Mouse (Mus musculus): ENCODE measurements around the gene Apba2. TPM values are rescaled to one million over a fixed set of nuclear protein-coding genes. Genes with fewer than 3 reads are reported as not detected.

The Apba2 gene
- total RNA-seq (2022) = 1 to 10 TPM; 1.1 to 1.9 (median 1.4) TPM

DNA sequence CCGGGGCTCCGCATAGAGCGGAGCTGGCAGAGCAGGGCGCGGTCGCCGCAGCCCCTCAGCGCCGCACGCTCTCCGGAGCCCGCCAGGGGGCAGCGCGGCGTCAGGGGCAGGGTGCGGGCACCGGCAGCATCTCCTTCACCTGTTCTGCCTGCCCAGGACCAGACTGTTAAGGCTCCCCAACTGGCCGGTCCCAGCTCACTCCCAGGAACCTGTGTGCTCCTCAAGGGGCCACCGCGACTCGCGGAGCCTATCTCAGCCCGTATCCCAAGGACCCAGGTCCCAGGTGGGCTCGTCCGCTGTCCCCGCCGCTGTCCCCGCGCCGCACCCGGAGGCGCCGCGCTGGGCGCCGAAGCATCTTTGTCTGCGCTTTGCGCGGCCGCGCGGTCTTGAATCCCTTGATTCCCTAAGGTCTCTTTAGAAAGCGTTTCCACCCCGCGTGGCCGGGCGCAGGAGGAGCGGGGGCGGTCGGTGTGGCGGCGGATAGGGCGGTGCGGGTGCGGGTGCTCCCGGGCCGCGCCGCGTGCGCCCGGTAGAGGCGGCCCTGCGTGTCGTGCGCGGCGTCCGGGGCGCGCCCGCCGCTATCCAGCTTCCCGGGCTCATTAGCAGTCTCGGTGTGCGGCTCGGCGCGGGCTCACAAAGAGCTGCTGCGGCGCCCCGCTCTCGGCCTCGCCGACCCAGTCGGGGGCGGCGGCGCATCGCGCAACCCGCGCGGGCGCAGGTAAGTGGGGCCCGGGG lies at the start of gene Apba2:
Gene Apba2 (plus strand): TSS at position 171 of the 735 bp plus-strand sequence.
- DNase-seq (ENCODE audit: low spot score) = no peak

- DNase-seq (ENCODE audit: low spot score) = no peak
These were observed 49.6 kb upstream of the Apba2 start for GRCm38 (mm10) chr7:64451861-64452382.

- DNase-seq (ENCODE audit: low spot score) = no peak
These were observed 48.9 kb upstream of the Apba2 start for GRCm38 (mm10) chr7:64452471-64453222.

DNA sequence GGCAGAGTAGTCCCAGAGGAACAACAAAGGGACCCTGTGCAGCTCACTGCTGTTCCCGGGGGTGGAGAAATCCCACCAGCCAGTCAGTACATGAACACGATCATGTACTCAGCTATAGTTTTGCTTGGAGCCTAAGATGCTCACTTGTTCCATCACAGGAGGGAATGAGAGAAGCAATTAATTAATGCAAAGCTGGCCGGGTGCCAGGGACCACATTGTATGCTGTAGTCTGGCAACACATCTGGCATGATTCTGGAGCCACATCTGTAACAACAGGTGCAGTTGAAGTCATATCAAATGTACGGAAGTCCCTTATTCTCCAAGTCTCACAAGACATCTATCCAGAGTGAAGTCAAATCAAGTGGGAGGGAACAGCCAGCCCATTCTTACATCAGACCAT lies 45.3 kb upstream of the Apba2 start:
- DNase-seq (ENCODE audit: low spot score) = no peak

GRCm38 (mm10) chr7:64456676-64457075 lies 44.8 kb upstream of the Apba2 start:
- no peak for DNase-seq (ENCODE audit: low spot score)

DNA sequence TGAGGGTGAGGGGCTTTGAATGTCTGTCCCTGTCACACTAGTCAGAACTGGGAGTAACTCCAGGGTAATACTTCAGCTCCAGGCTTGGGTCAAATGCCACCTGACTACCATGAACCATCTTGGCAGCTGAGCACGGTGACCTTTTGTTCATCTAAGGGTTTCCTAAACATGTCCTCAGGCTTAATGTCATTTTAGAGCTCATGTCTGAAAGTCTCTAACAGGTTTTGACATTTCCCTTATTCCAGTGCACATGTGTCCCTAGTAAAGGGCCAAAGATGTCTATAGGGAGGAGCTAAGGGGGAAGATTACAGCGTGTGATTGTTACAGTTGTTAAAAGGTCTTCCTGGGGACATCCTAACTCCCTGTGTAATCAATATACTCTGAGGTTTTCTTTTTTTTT lies 43.7 kb upstream of the Apba2 start:
- no peak for DNase-seq (ENCODE audit: low spot score)

- no peak for DNase-seq (ENCODE audit: low spot score)
These were observed 4.1 kb upstream of the Apba2 start for GRCm38 (mm10) chr7:64497438-64497837.

DNA sequence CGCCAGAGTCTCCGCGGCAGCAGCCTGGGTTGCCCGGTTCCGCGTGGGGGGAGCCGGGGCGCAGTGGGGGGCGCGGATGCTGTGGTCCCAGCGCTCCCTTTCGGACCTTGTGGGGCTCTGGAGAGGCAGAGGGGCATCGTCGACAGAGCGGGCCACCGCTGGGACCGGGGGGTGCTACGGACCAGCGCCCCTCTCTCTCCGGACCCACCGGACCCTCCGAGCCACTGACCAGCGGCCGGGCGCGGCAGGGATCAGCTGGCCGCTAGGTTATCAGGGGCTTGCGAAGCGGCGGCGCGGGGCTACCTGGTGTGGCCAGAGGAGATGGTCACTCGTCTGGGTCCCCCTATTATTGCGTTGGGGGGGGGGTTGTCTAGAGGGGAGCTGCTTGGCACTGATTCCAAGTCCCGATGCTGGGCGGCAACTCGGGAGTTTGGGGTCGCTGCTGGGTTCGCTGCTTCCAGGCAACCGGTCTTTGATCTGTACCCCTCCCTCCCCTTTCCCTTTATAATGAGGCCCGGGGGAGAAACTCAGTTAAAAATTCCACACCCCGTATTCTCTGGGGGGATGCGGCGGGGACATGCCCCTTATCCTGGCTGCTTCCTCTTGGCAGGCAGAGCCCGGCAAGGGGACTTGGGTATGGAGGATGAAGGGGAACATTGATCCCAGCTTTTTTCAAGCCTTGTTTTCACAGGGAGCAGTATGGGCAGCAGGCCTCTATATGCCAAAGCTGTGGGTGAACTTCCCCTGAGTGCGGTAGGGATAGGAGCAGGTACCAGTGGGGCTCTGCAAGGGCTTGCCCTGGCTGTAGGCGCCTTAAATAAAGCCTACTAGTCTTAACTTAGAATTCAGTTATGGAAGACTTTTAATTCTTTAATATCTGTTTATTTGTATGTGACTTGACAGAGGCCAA lies 1.0 kb downstream of the Apba2 start:
- no peak for DNase-seq (ENCODE audit: low spot score)

- no peak for DNase-seq (ENCODE audit: low spot score)
These were observed 2.1 kb downstream of the Apba2 start for GRCm38 (mm10) chr7:64503641-64504040.

GRCm38 (mm10) chr7:64504691-64505231 lies 3.3 kb downstream of the Apba2 start:
- no peak for DNase-seq (ENCODE audit: low spot score)

- DNase-seq (ENCODE audit: low spot score) = no peak
These were observed 4.1 kb downstream of the Apba2 start for GRCm38 (mm10) chr7:64505571-64505970.

- no peak for DNase-seq (ENCODE audit: low spot score)
These were observed 7.3 kb downstream of the Apba2 start for GRCm38 (mm10) chr7:64508826-64509225.

- DNase-seq (ENCODE audit: low spot score) = no peak
These were observed 8.4 kb downstream of the Apba2 start for GRCm38 (mm10) chr7:64509911-64510310.

DNA sequence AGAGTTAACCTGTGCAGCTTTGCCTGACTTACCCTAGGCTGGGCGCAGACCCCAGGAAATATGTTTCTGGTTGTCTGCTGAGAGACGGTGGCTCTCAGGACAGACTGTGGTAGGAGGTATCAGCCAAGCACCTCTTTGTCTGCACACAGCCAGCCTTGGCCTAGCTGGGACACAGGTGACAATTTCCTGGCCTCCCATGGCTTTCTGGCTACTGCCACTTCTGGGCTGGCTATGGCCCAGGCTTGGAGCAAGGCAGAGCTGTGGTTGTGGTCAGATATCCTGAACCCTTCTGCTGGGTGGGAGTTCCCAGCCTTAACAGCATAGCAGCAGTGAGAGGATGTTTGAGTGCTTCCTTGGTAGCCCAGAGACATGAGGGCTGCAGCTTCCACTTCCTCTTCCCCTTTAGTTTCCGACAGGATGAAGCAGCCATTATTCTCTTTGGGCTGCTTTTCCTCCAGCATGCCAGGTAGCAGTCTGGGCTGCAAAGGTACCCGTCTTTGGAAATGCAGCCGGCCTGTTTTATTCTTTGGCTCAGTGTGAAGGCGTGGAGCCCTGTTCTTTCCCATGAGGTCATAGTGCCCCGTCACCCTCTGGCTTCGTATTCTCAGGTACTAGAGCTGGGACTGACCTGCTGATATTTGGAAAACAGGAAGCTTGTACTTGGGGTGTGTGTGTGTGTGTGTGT lies 9.2 kb downstream of the Apba2 start:
- no peak for DNase-seq (ENCODE audit: low spot score)

GRCm38 (mm10) chr7:64513621-64514020 lies 12.1 kb downstream of the Apba2 start:
- DNase-seq (ENCODE audit: low spot score) = no peak

- DNase-seq (ENCODE audit: low spot score) = no peak
These were observed 13.8 kb downstream of the Apba2 start for GRCm38 (mm10) chr7:64515280-64515679.

GRCm38 (mm10) chr7:64515891-64516290 lies 14.4 kb downstream of the Apba2 start:
- no peak for DNase-seq (ENCODE audit: low spot score)

DNA sequence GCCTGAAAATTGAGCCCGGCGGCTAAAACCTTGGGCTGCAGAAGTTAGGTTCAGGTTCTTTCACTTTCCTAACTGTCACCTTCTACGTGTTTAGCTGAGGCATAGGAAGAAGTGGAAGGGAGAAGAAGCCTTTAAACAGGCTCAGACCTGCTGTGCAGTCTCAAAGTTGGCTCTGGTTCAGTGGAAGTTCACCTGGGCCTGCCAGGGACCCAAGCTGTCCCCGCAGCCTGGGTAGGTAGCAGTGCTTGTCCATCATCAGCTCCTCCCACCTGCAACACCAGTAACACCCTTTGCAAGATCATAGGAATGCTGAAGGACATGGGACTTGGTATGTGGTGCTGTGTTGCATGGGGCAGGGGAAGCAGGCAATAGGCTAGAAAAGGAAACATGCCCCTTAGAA lies 17.6 kb downstream of the Apba2 start:
- no peak for DNase-seq (ENCODE audit: low spot score)

DNA sequence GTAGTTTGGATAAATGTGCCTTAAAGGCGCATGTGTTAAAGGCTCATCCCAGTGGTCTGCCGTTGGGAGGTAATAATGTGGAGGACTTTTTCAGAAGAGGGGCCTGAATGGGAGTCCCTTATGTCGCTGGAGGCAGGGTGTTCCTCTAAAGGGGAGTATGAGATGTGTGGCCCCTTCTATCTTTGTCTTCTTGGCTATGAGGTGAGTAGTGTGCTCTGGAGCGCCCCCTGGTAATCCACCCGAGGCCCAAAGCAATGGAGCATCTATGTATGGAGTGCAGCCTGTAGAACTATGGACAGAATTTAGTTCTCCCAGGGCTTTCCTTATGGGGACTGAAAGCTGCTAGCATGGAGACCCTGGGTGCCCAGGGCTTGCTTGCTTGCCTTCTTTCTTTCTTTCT lies 18.0 kb downstream of the Apba2 start:
- no peak for DNase-seq (ENCODE audit: low spot score)

- no peak for DNase-seq (ENCODE audit: low spot score)
These were observed 20.3 kb downstream of the Apba2 start for GRCm38 (mm10) chr7:64521695-64522408.
